In the genomic region with DNA sequence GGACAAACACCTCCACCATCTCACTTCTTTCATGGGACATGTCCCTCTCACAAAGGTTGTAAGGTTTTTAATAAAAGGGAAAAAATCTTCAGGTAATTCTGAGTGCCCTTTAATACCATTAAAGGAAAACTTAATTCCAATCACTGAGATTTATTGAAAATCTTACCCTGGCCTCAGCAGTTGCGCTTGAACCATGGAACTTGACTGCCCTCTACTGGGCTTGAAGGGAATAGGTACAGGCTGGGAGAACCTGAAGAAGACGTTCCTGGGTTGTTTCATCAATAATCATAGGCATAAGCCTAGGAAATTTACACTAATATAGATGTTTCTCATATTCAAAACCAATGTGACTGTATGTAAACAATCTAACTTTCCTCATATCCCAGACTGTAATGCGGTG, we compare ENCODE assay signal across 8 mouse cellular contexts.
A peak's percentile ranks its signal among the peaks of the same experiment; 100 is the strongest.
DNase-seq lines count a peak whose midpoint lies in the region; ATAC-seq and TF ChIP-seq lines count a peak whose summit lies in the region.

No protein-coding gene starts in this region.

- no peaks in the 10 kb centered on the region for H3K36me3 ChIP-seq in spleen, adult 2 months (ENCODE audit: control insufficient read depth, insufficient read depth, low read length)
- H3K36me3 ChIP-seq in forebrain, embryonic 15.5 days: no peaks in the 10 kb centered on the region
- no peaks in the 10 kb centered on the region for H3K36me3 ChIP-seq in lung, embryonic 14.5 days (ENCODE audit: insufficient read depth)

- H3K9ac ChIP-seq in forebrain, embryonic 15.5 days (replicated peaks): no peak overlapping the region
- H3K9ac ChIP-seq in lung, embryonic 14.5 days: no peak overlapping the region

- no peak for TF ChIP-seq POLR2A in spleen, adult 2 months (IDR thresholded peaks at IDR 0.05; ENCODE audit: low read depth, low read length)

- no peak overlapping the region for H3K27ac ChIP-seq in spleen, adult 2 months (ENCODE audit: insufficient read depth, low read length)
- H3K27ac ChIP-seq in forebrain, embryonic 15.5 days (replicated peaks): no peak overlapping the region
- no peak overlapping the region for H3K27ac ChIP-seq in lung, embryonic 14.5 days (ENCODE audit: low read depth)

- H3K4me2 ChIP-seq in forebrain, embryonic 15.5 days (replicated peaks): no peak overlapping the region
- no peak overlapping the region for H3K4me2 ChIP-seq in lung, embryonic 14.5 days

- no peak overlapping the region for H3K4me3 ChIP-seq in spleen, adult 2 months (ENCODE audit: extremely low read depth, insufficient read depth, insufficient read length)
- H3K4me3 ChIP-seq in forebrain, embryonic 15.5 days: no peak overlapping the region
- no peak overlapping the region for H3K4me3 ChIP-seq in lung, embryonic 14.5 days (ENCODE audit: low read depth, low read length)

- peak; percentile 74 for ATAC-seq in forebrain, embryonic 15.5 days (replicated peaks)
- ATAC-seq in lung, embryonic 14.5 days (ENCODE audit: insufficient read depth): no peak

- peak; percentile 34; the same call in 1 of the 2 replicates for TF ChIP-seq CTCF in spleen, adult 2 months (IDR thresholded peaks at IDR 0.05; ENCODE audit: extremely low read depth, insufficient read depth, insufficient read length, insufficient replicate concordance)
- peak; percentile 93 for TF ChIP-seq CTCF in lung, embryonic 14.5 days (IDR thresholded peaks at IDR 0.05; ENCODE audit: low read depth)

- H3K27me3 ChIP-seq in spleen, adult 2 months (ENCODE audit: control insufficient read depth, insufficient read depth, low read length): no peaks in the 10 kb centered on the region; the same call in 1 of the 2 replicates
- H3K27me3 ChIP-seq in forebrain, embryonic 15.5 days: no peaks in the 10 kb centered on the region
- H3K27me3 ChIP-seq in lung, embryonic 14.5 days (ENCODE audit: insufficient read depth, low read length): no peaks in the 10 kb centered on the region

- DNase-seq in spleen, adult 2 months (ENCODE audit: low read depth in 1 of 2, low spot score in 2 of 2): no peak
- DNase-seq in spleen, postnatal 14 days (ENCODE audit: low spot score in 2 of 2): no peak
- peak; percentile 28 for DNase-seq in c-Kit-positive CD71-negative TER-119-negative erythroid progenitor cells, embryonic 14.5 days (ENCODE audit: low read depth)
- DNase-seq in kidney, postnatal 14 days: peak; percentile 74
- DNase-seq in lung, embryonic 14.5 days: peak; percentile 88
- DNase-seq in right cerebral cortex, postnatal 10 days (ENCODE audit: low spot score in 2 of 2): peak; percentile 72 to 80
- no peak for DNase-seq in spleen, postnatal 4 days (ENCODE audit: low spot score in 2 of 2)

- H3K9me3 ChIP-seq in forebrain, embryonic 15.5 days: no peaks in the 10 kb centered on the region
- no peaks in the 10 kb centered on the region for H3K9me3 ChIP-seq in lung, embryonic 14.5 days (ENCODE audit: low read depth, low read length)

- no peaks in the 10 kb centered on the region for H3K4me1 ChIP-seq in spleen, adult 2 months (ENCODE audit: control insufficient read depth, insufficient read depth, insufficient read length)
- peaks cover 11% of the 10 kb centered on the region for H3K4me1 ChIP-seq in forebrain, embryonic 15.5 days
- H3K4me1 ChIP-seq in lung, embryonic 14.5 days (ENCODE audit: insufficient read depth): peaks cover 3% of the 10 kb centered on the region; the same call in 1 of the 2 replicates

- 19% methylated on average over 3 of the region's 3 CpGs for WGBS in spleen, adult 2 months
- 13% methylated on average over 3 of the region's 3 CpGs for WGBS in forebrain, embryonic 15.5 days
- 13% methylated on average over 3 of the region's 3 CpGs for WGBS in lung, embryonic 14.5 days

Comparison
In these comparisons a context has a peak if more than half of its experiments do, and no peak if none do; other contexts are left out.
1. DNase-seq: peak in c-Kit-positive CD71-negative TER-119-negative erythroid progenitor cells, embryonic 14.5 days (single experiment), kidney, postnatal 14 days (single experiment), lung, embryonic 14.5 days (single experiment) and right cerebral cortex, postnatal 10 days (2 of 2); none in spleen, adult 2 months (0 of 2), spleen, postnatal 14 days (0 of 2) and spleen, postnatal 4 days (0 of 2).